Mouse (Mus musculus) heart, postnatal 4 days (tissue): ENCODE results near the gene Aaed1. TPM values are rescaled to one million over a fixed set of nuclear protein-coding genes. Genes with fewer than 3 reads are reported as not detected.
A peak's percentile ranks its signal among the peaks of the same experiment; 100 is the strongest.

Experiments used
- DNase-seq: peaks from one replicate; pipeline ENCODE4 v3.0.0; 2021
- total RNA-seq, 2 experiments: library from RNA; stranded (reverse); gene quantifications; 2 replicates each; pipeline ENCODE4 v1.2.3; 2021

Aaed1 gene
- 10 to 100 TPM; 54.7 to 57.2 TPM for total RNA-seq

DNA sequence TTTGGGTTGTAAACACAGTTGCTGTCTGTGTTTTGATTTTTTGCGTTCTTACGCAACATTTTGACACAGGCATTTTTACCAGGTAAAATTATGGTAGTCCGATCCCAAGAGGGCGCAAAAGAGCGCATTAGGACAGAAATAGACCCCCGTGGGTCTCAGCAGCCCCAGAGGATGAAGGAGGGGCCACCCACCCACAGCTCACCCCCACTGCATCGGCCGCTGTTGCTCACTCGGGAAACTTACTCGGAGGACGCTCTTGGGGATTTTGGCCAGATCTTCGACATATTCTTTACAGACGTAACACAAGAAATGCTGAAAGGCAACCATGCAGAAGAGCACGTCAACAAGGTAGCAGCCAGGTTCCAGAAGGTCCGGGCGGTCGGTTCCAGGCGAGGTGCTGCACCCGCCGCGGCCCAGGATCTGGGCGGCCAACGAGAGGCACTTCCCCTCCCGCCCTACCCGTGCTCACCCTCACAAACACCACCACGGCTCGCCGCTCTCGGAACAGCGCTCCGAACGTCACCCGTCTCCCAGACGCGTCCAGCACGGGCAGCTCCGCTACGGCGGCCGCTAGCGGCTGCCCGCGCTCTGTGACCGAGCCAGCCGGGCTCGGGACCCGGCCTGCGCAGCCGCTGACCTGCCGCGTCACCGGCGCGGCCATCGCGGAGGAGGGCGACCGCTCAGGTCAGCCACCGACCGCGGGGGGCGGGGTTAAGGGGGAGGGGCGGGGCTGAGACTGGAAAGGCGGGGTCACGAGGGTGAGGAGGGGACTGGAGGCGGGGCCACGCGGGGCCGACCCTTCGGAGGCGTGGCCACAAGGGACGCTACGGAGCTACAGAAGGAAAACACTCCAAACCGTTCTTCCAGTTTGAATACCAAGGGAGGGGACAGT is at the start of gene Aaed1:
Gene Aaed1 (minus strand): TSS at position 687 of the 892 bp plus-strand sequence.
- DNase-seq: peak; percentile 96

DNA sequence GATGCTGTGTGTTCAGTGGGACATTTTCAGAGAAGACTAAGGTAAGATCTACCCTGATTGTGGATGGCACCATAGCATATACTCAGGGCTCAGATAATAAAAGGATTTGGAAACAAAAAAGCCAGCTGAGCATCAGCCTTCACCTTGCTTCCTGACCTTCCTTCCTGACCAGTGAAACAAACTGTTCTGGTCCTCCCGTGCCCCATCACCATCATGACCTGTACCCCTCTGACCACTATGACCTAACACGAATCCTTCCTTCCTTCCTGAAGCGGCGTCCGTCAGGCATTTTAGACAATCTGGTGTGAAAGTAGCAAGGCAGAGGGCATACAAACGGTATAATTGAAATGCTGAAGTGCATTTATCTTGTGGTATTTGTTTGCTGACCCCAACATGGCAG is 49.6 kb upstream of the Aaed1 start:
- DNase-seq: no peak

DNA sequence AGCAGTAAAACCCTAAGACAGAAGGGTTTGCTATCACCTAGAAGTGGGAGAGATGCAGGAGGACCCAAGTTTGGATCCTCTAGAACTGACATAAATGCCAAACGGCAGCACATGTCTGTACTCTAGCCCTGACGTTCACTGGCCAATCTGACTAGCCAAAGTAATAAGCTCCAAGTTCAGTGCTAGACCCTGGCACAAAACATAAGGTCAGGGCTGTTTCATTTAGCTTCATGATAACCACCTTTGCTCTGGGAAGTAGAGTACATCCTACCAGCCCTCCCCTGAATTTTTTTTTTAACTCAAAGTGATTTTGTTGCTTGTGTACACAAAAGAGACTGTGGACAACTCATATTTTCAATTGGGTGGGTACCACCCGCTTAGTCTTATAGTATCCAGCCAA is 48.5 kb upstream of the Aaed1 start:
- no peak for DNase-seq

DNA sequence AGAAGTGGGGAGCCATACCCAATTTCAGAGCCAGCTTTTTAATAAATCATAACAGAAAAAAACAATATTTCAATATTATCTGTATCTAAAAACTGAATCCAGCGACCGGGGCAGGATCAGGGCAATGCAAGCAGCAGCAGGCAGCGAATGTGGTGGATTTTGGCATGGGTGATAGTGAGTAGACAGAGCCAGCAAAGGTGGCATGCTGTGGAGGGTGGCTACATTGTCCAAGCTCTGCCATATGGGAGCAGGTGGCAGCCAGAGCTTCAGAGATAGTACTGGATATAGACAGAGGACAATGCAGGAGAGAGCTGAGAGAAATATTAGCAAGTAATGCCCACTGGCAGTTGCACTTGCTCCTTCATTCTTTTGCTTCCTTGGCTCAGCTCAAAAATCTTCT is 47.2 kb upstream of the Aaed1 start:
- no peak for DNase-seq

DNA sequence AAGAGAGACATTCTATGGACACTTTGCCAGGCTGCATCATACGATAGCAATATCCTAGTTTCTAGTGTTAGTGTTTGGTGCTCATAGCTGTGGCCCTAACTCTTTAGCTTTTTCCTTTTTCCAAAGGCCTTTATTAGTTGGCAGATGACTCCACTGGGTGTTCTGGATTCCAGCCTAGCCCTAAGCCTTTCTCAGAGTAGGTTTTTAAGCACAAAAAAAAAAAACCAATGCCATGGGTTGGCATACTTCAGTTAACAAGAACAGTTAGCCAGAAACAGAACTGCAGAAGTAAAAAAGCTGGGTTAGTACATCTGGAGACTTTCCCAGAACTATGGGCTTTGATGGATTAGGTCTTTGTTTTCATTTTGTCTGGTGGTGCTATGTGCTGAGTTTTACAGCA is 46.0 kb upstream of the Aaed1 start:
- no peak for DNase-seq

DNA sequence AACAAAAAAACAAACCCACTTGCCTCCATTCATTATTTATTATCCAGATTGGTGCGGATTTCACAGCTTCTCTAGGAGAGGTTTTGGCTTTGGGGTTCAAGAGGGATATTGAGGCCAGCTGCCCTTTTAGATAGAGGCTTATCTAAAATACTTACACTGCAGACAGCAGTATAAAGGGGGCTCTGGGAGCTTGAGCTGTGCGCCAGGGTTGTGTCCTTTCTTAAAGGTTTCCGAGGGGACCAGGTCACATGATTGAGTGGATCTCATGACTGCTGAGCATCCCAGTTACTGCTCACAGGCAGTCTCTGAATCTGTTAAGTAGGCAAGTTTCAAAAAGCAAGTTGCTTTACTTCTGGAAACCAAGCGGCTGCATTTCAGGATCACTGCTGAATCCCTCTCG is 44.9 kb upstream of the Aaed1 start:
- no peak for DNase-seq

DNA sequence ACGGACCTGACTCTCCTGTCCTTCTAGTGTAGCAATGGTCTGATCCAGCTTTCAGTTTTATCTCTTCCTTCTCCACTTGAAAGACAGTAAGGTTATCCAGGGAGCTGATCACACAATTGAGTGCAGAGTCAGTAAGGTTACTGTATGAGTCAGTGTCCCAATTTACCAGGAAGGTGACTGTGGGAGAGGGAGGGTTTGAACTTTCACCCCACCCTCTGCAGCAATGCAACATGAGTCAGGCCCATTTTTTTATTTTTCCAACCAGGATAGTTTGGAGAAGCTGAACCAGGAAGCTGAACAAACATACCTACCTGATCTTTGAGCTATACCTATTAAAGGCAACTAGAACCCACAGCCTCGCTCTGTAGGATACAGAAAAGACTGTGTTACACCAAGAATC is 37.0 kb upstream of the Aaed1 start:
- DNase-seq: no peak

DNA sequence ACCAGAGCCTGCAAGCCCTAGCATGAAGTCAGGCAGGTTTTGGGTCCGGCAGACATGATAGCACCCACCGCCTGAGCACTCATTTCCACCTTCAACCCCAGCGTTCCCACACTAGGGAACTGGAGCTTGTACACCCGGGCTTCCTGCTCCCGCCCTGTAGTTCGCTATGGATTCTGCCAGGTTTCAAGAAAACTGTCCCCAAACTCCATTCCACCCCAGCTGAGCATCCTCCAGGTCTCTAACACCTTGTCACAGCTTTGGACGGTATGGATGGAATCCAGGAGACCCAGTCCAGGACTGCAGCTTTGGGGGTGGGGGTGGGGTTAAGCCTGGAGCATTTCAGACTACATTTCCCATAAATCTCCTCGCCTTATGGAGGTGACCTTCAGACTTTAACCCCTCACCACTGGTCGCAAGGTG is 31.6 kb upstream of the Aaed1 start:
- DNase-seq: peak; percentile 23

DNA sequence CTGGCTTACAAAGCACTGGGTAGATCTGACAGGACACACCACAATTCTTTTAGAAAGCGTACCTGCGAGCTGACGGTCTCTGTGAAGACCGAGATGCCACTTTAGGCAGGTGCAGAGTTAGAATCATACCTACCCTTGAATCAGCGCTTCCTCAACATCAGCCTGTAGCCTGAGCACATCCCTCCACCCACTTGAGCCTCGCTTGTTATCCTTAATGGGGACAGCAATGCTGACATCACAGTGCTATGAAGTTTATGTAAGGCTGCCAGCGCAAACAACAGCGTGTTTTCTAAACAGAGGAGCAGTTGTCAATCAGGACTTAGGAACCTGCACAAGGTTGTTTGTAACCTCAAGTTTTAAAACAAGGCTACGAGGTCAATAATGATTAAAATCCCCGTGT is 31.1 kb upstream of the Aaed1 start:
- DNase-seq: no peak

DNA sequence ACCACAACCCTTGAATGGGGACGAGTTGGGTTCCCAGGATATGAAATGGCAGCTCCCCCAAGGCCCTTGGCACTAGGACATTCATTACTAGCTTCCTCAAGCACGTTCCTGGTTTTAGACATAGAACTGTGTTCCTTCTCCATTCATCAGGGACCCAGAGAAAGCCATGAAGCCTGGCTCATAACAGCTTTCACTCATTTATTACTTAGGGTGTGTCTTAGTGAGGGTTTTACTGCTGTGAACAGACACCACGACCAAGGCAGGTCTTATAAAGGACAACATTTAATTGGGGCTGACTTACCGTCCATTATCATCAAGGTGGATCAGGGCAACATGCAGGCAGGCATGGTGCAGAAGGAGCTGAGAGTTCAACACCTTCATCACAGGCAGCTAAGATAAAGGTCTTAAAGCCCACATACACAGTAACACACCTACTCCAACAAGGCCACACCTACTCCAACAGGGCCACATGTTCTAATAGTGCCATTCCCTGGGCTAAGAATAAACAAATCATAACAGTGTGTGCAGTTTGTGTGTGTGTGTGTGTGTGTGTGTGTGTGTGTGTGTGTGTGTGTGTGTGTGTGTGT is 23.1 kb upstream of the Aaed1 start:
- DNase-seq: no peak

DNA sequence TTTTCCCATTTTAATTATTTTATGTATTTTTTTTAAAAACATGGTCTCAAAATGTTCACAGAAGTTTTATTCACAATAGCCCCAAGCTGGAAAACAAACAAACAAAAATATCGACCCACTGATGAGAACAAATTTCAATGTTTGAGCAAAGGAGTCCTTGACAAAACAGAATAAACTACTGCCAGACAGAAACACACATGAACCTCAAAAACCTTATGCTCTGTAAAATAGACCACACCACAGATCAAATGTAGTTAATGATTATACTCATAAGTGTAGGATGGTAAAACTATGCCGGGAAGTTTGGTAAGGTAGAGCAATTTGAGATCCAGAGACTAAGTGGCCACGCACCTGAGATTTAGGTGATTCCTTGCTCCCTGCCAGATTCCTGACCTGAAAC is 20.6 kb upstream of the Aaed1 start:
- no peak for DNase-seq

DNA sequence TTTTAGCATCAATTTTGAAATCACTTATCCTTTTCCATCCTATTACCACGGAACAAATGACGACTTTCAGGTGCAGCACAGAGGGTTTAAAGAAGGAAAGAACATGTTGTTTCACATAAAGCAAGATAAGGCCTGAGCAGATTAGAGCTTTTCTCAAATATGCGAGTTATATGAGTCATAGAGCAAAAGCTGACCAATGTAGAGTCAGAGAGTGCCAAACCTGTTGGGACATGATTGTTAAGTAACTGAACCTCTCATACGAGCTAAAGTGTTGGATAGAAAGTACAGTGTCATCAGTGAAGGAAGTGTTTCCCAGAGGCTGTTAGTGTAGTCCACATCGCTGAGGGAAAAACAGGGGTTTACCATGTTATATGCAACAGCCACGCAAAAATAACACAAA is 19.8 kb upstream of the Aaed1 start:
- no peak for DNase-seq

DNA sequence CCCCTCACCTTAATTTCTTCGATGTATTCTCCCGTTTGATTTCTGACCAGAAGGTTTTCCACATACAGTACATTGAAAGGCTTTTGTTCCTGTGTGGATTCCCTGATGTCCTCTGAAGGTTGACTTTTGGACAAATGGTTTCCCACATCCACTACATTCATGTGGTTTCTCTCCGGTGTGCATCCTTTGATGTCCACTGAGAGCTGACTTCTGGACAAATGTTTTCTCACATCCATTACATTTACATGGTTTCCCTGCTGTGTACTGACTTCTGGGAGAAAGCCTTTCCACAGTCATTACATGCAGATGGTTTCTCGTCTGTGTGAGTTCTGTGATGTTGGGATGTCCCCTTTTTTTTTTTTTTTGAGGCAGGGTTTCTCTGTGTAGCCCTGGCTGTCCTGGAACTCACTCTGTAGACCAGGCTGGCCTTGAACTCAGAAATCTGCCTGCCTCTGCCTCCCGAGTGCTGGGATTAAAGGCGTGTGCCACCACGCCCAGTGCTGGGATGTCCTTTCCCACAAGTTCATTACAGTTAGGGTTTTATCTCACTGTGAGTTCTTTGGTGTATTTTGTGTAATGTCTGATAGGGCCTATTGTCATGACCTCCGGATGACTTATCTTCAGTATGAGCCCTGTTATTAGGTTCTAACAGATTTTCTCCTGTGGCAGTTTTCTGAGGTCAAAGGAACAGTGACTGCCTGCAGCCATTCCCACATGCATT is 10.2 kb upstream of the Aaed1 start:
- DNase-seq: no peak

DNA sequence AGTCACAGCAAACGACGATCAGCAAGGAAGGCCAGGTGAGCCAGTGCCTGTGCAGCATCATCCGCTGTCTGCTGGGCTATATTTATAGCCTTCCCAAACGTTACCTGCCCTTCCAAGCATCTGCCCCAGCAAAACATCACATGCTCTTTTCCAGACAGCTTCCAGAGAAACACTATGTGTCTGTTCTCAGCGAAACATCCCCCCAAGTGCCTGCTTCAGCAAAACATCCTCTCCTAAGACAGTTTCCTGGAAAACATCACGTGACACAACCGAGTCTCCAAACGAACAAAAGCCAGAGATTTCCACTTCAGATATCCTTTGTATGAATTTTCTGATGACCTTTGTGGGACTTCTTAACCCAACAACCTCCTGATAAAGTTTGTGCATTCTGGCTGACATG is 7.8 kb upstream of the Aaed1 start:
- no peak for DNase-seq

DNA sequence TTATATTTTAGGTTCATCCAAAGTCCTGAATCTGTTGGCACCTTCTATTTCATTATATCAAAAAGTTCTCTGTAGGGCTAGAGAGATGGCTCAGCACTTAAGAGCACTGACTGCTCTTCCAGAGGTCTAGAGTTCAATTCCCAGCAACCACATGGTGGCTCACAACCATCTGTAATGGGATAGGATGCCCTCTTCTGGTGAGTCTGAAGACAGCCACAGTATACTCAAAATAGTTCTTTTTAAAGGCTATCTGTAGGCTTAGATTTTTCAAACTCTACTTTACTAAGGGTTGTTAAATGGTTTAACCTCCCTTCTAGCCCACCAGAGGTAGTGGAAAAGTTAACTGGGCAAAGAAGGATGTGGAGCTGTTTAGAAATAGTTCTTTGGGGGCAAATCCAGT is 7.3 kb upstream of the Aaed1 start:
- DNase-seq: no peak

DNA sequence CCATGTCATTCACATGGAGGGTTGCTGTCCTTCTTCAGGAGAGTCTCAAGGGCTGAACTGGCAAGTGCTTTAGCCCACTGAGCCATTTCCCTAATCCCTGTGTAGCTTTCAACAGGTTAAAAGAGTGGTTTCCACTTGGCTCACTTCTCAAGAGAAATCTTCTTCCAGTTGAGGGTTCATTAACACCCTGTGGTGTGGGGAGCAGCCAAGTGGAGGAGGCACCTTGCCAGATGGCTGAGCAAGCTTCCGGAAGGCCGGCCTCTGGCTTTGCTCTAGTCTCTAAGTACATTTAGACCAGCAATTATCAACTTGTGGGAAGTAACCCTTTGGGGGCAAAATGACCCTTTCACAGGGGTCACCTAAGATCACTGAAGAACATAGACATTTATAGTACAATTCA is 5.8 kb upstream of the Aaed1 start:
- peak; percentile 75 for DNase-seq

DNA sequence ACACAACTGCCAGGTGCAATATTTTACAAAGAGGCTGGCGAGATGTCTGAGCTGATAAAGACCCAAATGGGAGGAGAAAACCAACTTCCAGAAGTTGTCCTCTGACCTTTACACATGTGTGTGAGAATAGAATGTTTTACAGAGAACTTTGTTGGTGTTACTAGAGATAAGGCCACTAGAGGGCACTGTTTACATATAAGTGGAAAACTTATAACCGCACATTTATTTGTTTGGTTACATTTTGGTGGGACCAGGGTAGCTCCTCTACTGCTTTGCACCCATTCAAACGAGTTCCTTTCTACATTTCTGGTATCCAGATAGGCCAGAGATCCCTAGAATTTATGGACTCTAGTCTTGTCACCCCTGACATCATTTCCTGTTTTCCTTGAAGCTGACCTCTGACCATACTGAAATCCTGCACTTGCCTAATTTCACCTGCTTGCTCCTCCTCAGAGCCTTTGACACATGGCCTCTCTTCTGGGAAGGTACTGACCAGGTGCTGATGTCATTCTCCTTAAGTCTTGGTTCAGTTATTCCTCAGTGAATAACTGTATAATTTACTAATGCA is 3.1 kb upstream of the Aaed1 start:
- no peak for DNase-seq

DNA sequence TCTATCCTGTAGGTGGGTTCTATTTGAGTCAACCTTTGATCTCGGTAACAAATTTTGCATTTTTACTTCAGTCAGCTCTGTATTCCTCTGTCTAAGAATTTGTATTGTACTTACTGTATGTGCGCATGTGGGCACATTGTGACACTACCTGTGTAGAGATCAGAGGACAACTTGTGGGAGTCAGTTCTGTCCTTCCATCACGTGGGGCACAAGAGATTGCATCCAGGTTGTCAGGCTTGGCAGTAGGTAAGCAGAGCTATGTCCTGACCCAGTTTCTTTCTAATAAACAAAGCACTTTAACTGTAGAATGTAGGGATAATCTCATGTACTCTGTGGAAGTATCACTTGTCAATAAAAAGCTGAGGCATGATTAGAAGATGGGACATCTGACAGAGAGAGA is 1.5 kb upstream of the Aaed1 start:
- no peak for DNase-seq

DNA sequence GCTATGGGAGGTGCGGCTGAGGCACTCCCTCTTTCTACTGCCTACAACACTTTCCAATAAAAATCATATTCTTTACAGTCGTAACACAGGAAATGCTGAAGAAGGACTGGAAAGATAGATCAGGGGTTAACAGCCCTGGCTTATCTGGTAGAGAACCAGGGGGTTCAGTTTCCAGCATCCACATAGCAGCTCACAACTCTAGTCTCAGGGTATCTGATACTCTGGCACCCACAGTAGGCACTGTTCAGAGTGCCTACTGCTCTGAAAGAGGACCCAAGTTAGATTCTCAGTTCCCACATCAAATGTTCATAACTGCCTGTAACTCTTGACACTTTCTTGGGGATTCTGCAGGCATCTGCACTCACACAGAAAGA is 393 bp upstream of the Aaed1 start:
- no peak for DNase-seq

DNA sequence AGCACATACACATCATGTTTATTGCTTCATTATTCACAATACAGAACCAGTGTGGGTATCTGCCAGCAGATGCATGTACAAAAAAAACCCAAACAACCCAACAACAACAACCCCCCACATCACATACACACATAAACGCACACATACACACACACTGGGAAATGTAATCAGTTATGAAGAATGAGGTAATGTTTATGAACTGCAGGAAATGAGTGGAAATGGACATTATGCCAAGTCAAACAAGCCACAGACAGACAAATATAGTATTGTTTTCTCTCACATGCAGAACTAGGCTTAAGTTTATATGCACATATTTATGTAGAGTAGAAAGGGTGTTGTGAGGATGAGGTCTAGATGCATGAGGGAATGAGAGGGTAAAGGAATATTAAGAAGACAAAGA is 1.2 kb downstream of the Aaed1 start:
- no peak for DNase-seq

DNA sequence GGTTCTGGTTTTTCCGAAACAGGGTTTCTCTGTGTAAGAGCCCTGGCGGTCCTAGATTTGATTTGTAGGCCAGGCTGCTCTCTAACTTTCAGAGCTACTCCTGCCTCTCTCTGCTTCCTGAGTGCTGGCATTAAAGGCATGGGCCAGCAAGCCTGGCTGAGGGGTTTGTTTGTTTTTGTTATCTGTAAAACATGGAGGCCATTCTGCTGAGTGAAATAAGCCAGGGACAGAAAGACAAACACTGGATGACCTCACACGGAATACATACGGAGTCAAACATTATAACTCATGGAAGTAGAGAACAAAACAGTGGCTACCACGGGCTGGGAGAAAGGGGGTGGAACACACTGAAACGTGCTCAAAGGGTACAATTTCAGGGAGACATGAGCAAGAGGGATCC is 1.9 kb downstream of the Aaed1 start:
- DNase-seq: peak; percentile 30

DNA sequence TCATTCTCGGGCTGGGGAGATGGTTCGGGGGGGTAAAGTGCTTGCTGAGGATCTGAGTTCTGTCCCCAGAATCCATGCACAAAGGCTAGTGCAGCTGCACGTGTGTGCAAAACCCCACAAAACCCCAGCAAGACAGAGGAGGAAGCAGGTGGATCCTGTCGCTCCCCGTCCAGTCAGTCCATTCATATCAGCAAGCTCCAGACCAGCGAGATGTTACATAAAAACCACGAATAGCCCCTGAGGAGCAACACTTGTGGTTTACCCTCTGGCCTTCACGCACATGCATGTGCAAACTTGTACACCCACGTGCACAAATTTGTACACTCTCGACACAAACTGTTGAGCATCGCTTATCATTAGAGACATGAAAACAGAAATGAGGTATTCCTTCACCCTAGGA is 2.7 kb downstream of the Aaed1 start:
- DNase-seq: peak; percentile 13

DNA sequence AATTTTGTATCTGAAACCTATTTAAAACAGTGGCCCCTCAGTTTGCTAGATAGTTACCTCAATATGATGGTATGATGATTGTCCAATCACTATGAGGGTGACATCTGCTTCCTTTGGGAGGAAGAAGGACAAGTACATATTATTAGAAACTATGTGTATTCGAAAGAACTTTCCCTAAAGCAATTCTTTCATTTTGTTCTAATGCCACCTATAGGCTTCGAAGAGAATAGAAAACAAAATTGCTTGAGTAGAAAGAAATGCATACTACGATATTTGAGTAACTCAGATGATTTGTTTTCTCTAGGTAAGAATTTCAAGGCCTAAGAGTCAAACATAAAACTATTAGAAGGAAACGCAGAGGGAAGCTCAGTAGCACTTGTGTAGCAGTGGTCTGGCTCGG is 3.5 kb downstream of the Aaed1 start:
- DNase-seq: no peak
